9 mouse cellular contexts compared by ENCODE assay signal in genomic region chr2:31115943-31116731, GRCm38 (mm10). TPM values are rescaled to one million over a fixed set of nuclear protein-coding genes. Genes with fewer than 3 reads are reported as not detected.
DNase-seq lines count a peak whose midpoint lies in the region; ATAC-seq lines count a peak whose summit lies in the region.
"Had no signal": no experiment of that assay in that cellular context is flagged by ENCODE, and none has a peak within 500 bp of the region (broad histone marks: within the 10 kb centered on the region; RNA-seq: fewer than 3 reads in every experiment).

No protein-coding gene starts in this region.

- peak overlapping the region; percentile 17; the same call in 1 of the 2 replicates for H3K27ac ChIP-seq in midbrain, embryonic 10.5 days (replicated peaks)
- no peak overlapping the region for H3K27ac ChIP-seq in midbrain, embryonic 14.5 days (replicated peaks; ENCODE audit: low read depth, low read length)
- no peak overlapping the region; the same call in 1 of the 2 replicates for H3K27ac ChIP-seq in limb, embryonic 11.5 days (replicated peaks; ENCODE audit: low read depth, low read length)
- H3K27ac ChIP-seq in forebrain, embryonic 11.5 days (ENCODE audit: low read depth, low read length): no peak overlapping the region

- H3K4me1 ChIP-seq in midbrain, embryonic 10.5 days: peaks cover 6% of the 10 kb centered on the region
- no peaks in the 10 kb centered on the region for H3K4me1 ChIP-seq in midbrain, embryonic 14.5 days (ENCODE audit: control insufficient read depth, insufficient read depth, low read length)
- H3K4me1 ChIP-seq in limb, embryonic 11.5 days (ENCODE audit: control insufficient read depth, insufficient read depth, low read length): peaks cover 13% of the 10 kb centered on the region
- no peaks in the 10 kb centered on the region for H3K4me1 ChIP-seq in forebrain, embryonic 11.5 days (replicated peaks; ENCODE audit: control insufficient read depth, insufficient read depth, low read length)

- 70% methylated on average over 10 of the region's 10 CpGs for WGBS in midbrain, embryonic 10.5 days
- WGBS in midbrain, embryonic 14.5 days: 73% methylated on average over 10 of the region's 10 CpGs
- WGBS in limb, embryonic 11.5 days: 50% methylated on average over 10 of the region's 10 CpGs
- 74% methylated on average over 10 of the region's 10 CpGs for WGBS in forebrain, embryonic 11.5 days

- ATAC-seq in midbrain, embryonic 14.5 days (ENCODE audit: low FRiP score, low TSS enrichment): no peak
- peak; percentile 56 for ATAC-seq in common myeloid progenitor, adult 5-6 weeks (replicated peaks; ENCODE audit: low read depth, poor library complexity, severe bottlenecking)
- peak; percentile 62; the same call in 1 of the 2 replicates for ATAC-seq in limb, embryonic 11.5 days (ENCODE audit: insufficient number of reproducible peaks, low FRiP score, low TSS enrichment, low read depth)
- no peak for ATAC-seq in forebrain, embryonic 11.5 days (replicated peaks; ENCODE audit: low FRiP score)

- H3K27me3 ChIP-seq in midbrain, embryonic 10.5 days (ENCODE audit: low read depth, poor library complexity, severe bottlenecking): no peaks in the 10 kb centered on the region
- no peaks in the 10 kb centered on the region for H3K27me3 ChIP-seq in midbrain, embryonic 14.5 days (ENCODE audit: control insufficient read depth, insufficient read depth, low read length)
- H3K27me3 ChIP-seq in limb, embryonic 11.5 days (ENCODE audit: control insufficient read depth, insufficient read depth, low read length): no peaks in the 10 kb centered on the region
- no peaks in the 10 kb centered on the region for H3K27me3 ChIP-seq in forebrain, embryonic 11.5 days (ENCODE audit: control insufficient read depth, insufficient read depth, low read length)
- H3K27me3 ChIP-seq: neural tube, embryonic 13.5 days had no signal

- H3K9ac ChIP-seq in midbrain, embryonic 14.5 days (replicated peaks; ENCODE audit: low read length): no peak overlapping the region
- no peak overlapping the region for H3K9ac ChIP-seq in limb, embryonic 11.5 days (ENCODE audit: low read length)
- H3K9ac ChIP-seq in forebrain, embryonic 11.5 days (ENCODE audit: low read length): no peak overlapping the region
- H3K9ac ChIP-seq: neural tube, embryonic 13.5 days had no signal

- H3K4me3 ChIP-seq in midbrain, embryonic 10.5 days: no peak overlapping the region
- no peak overlapping the region for H3K4me3 ChIP-seq in midbrain, embryonic 14.5 days (replicated peaks; ENCODE audit: low read depth, low read length)
- no peak overlapping the region for H3K4me3 ChIP-seq in limb, embryonic 11.5 days (ENCODE audit: low read depth, low read length)
- H3K4me3 ChIP-seq in forebrain, embryonic 11.5 days (ENCODE audit: low read depth, low read length): no peak overlapping the region
- H3K4me3 ChIP-seq: neural tube, embryonic 13.5 days had no signal

- DNase-seq in midbrain, embryonic 10.5 days (ENCODE audit: low spot score): no peak
- DNase-seq in midbrain, embryonic 14.5 days: no peak
- no peak for DNase-seq in limb, embryonic 11.5 days (ENCODE audit: low spot score)
- peak; percentile 84 for DNase-seq in thymus, postnatal 14 days
- DNase-seq in left cerebral cortex, postnatal 36 days (ENCODE audit: low spot score in 2 of 2): no peak
- no peak for DNase-seq in forebrain, embryonic 11.5 days (ENCODE audit: low spot score)
- DNase-seq: kidney, postnatal 10 days had no signal

- H3K36me3 ChIP-seq in midbrain, embryonic 10.5 days: no peaks in the 10 kb centered on the region
- no peaks in the 10 kb centered on the region for H3K36me3 ChIP-seq in midbrain, embryonic 14.5 days (ENCODE audit: control insufficient read depth, insufficient read depth, low read length)
- H3K36me3 ChIP-seq in limb, embryonic 11.5 days (ENCODE audit: control insufficient read depth, insufficient read depth, low read length): no peaks in the 10 kb centered on the region
- no peaks in the 10 kb centered on the region for H3K36me3 ChIP-seq in forebrain, embryonic 11.5 days (ENCODE audit: control insufficient read depth, insufficient read depth, low read length)
- H3K36me3 ChIP-seq: neural tube, embryonic 13.5 days had no signal

- H3K9me3 ChIP-seq in midbrain, embryonic 10.5 days (replicated peaks): peaks cover 5% of the 10 kb centered on the region; the same call in 1 of the 2 replicates
- no peaks in the 10 kb centered on the region for H3K9me3 ChIP-seq in midbrain, embryonic 14.5 days (ENCODE audit: control insufficient read depth, low read length)
- no peaks in the 10 kb centered on the region for H3K9me3 ChIP-seq in limb, embryonic 11.5 days (ENCODE audit: control insufficient read depth, low read length)
- H3K9me3 ChIP-seq in forebrain, embryonic 11.5 days (ENCODE audit: control insufficient read depth, low read length): no peaks in the 10 kb centered on the region
- H3K9me3 ChIP-seq: neural tube, embryonic 13.5 days had no signal

- intact Hi-C loops in left cerebral cortex, postnatal 36 days (cut with DNase I): no loop called here

- H3K4me2 ChIP-seq in midbrain, embryonic 14.5 days (ENCODE audit: low read length): no peak overlapping the region
- no peak overlapping the region for H3K4me2 ChIP-seq in limb, embryonic 11.5 days (ENCODE audit: low read depth, severe bottlenecking)
- no peak overlapping the region for H3K4me2 ChIP-seq in forebrain, embryonic 11.5 days (ENCODE audit: low read depth, low read length, severe bottlenecking)
- H3K4me2 ChIP-seq: neural tube, embryonic 13.5 days had no signal

RNA-seq across cellular contexts. Expression of gene Fnbp1, which starts 25.7 kb away (rescaled TPM):
- 11.8 and 14.3 TPM in 2 replicates for polyA plus RNA-seq in midbrain, embryonic 10.5 days (2016; fragmentation: Nextera tagmentation; extraction: Ambion mirVana)
- polyA plus RNA-seq in midbrain, embryonic 14.5 days (2014; fragmentation: Nextera tagmentation; extraction: Ambion mirVana): 18.3 and 21.0 TPM in 2 replicates
- total RNA-seq in common myeloid progenitor, adult 5-6 weeks (2017): 43.4 and 54.3 TPM in 2 replicates
- polyA plus RNA-seq in limb, embryonic 11.5 days (2014; fragmentation: Nextera tagmentation; extraction: Ambion mirVana): 13.9 and 17.5 TPM in 2 replicates
- total RNA-seq in left cerebral cortex, postnatal 36 days (2021): 10 to 100 TPM; 86.5 to 94.8 TPM
- 15.9 and 17.3 TPM in 2 replicates for polyA plus RNA-seq in forebrain, embryonic 11.5 days (2014; fragmentation: Nextera tagmentation; extraction: Ambion mirVana)

RNA-seq across cellular contexts. Expression of gene Gpr107, which starts 36.0 kb away (rescaled TPM):
- polyA plus RNA-seq in midbrain, embryonic 10.5 days (2016; fragmentation: Nextera tagmentation; extraction: Ambion mirVana): 33.8 and 39.0 TPM in 2 replicates
- 25.5 and 25.6 TPM in 2 replicates for polyA plus RNA-seq in midbrain, embryonic 14.5 days (2014; fragmentation: Nextera tagmentation; extraction: Ambion mirVana)
- total RNA-seq in common myeloid progenitor, adult 5-6 weeks (2017): 13.7 and 15.1 TPM in 2 replicates
- polyA plus RNA-seq in limb, embryonic 11.5 days (2014; fragmentation: Nextera tagmentation; extraction: Ambion mirVana): 23.8 and 26.9 TPM in 2 replicates
- 10 to 100 TPM; 43.4 to 54.4 TPM for total RNA-seq in left cerebral cortex, postnatal 36 days (2021)
- polyA plus RNA-seq in forebrain, embryonic 11.5 days (2014; fragmentation: Nextera tagmentation; extraction: Ambion mirVana): 30.7 and 32.2 TPM in 2 replicates

Comparison
In these comparisons a context has a peak if more than half of its experiments do, and no peak if none do; other contexts are left out.
1. ATAC-seq: peak in common myeloid progenitor, adult 5-6 weeks (single experiment) and limb, embryonic 11.5 days (single experiment); none in midbrain, embryonic 14.5 days (single experiment) and forebrain, embryonic 11.5 days (single experiment).